Mouse (Mus musculus): ENCODE measurements around the gene Ms4a4b.
"Not testable (repeated sequence)": the region's sequence is repeated elsewhere in the genome, so short reads cannot be mapped to it uniquely, and the experiment has no call there.

Gene Ms4a4b

DNA sequence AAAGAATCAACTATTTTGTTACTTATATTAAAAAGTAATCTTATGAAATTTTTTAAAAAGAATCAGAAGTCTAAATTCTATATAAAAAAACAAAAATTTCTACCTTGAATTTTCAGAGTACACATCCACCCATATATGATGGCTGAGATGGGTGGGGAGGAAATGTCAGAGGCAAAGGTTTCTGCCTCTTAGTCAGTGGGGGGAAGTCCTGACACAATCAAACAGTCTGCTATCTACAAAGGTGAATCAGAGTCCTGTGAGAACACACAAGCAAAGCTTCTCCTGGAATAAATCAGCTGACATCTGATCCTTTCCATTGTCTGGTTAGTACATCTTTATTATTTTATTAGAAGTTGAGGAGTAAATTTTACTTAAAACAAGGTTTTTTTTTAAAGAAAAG, at the start of gene Ms4a4b:
Gene Ms4a4b (plus strand): TSS at position 216 of the 400 bp plus-strand sequence.
- in situ Hi-C loops (cut with MseI, MboI), result no loop called here

GRCm38 (mm10) chr19:11395769-11396168, 47.6 kb upstream of the Ms4a4b start:
- in situ Hi-C loops (cut with MseI, MboI), result no loop called here

DNA sequence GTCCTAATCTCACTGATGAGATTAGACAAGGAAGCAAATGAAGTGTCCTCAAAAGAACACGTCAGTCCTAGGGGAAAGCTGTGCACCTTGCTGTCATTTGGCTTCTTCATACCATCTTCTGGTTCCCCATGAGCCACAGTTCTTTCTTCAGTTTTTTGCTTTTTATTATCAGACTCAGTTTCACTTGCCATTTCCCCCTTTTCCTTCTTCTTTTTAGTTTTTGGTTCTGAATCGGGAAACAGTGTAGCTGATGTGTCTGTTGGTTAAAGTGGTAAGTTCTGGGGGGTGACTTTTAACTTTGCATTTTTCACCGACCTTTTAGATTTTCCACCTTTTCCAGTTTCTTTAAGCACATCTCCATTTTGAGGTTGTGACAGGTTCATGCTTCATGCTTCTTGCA, 38.8 kb upstream of the Ms4a4b start, which contains the start of gene Ms4a4c:
Gene Ms4a4c (plus strand): TSS at position 244 of the 400 bp plus-strand sequence.
- in situ Hi-C loops (cut with MseI, MboI), result no loop called here

- in situ Hi-C loops (cut with MseI, MboI), result no loop called here
Observed at GRCm38 (mm10) chr19:11407428-11407827, 35.9 kb upstream of the Ms4a4b start.

DNA sequence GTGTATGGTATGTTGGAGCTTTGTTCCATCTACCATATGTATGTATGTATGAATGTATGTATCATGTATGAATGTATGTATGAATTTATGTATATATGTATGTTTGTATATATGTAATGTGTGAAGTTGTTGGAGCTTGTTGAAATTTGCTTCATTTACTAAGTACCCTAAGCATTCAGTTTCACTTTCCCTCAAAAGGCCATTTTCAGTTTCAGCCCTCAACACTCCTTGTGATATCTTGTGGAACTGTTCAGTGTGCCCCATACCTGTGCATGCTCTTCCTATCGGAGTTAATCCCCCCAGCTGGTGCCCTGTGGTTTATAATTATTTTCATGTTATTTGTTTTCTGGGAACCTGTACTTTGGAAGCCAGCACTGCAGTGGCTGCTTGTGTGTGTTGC, 34.8 kb upstream of the Ms4a4b start:
- in situ Hi-C loops (cut with MseI, MboI), result no loop called here

DNA sequence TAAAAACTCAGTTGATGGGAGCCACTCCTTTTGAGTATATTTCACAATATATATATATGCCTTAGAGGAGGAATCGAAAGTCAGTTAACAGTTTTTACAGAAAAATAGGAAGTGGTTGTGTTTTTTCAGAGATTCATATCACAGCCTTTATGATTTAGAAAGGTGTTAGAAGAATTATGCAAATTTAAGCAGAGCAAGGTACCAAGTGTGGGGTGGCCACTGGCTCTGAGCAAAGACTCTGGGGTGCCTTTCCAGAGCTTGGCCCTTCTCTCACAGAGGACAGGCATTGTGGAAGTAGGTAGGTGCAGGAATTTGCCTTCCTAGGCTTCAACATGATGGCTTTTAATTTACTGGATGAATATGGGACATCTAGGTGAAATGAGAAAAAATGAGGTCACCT, 31.7 kb upstream of the Ms4a4b start:
- in situ Hi-C loops (cut with MseI, MboI), result no loop called here

DNA sequence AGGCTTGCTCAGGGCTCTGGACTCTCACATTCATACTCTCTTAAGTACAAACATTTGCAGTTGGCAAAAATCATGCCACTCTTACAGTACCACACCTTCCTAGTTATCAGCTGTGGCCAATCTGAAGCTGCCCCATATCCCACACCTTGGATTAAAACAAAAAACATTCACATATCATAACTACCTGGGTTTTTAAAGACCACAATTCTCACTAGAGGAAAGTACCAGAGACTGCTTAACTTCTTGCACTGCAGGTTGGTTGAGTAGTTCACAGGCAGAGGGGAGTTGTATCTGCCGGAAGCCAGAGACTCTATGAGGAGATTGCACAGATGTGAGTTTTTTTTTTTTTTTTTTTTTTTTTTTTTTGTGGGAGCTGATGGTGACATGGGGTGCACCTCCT, 29.3 kb upstream of the Ms4a4b start:
- in situ Hi-C loops (cut with MseI, MboI), result no loop called here

- in situ Hi-C loops (cut with MseI, MboI), result no loop called here
Observed at GRCm38 (mm10) chr19:11415581-11415980, 27.8 kb upstream of the Ms4a4b start.

GRCm38 (mm10) chr19:11418865-11419264, 24.5 kb upstream of the Ms4a4b start:
- in situ Hi-C loops (cut with MseI, MboI), result not testable (repeated sequence)

DNA sequence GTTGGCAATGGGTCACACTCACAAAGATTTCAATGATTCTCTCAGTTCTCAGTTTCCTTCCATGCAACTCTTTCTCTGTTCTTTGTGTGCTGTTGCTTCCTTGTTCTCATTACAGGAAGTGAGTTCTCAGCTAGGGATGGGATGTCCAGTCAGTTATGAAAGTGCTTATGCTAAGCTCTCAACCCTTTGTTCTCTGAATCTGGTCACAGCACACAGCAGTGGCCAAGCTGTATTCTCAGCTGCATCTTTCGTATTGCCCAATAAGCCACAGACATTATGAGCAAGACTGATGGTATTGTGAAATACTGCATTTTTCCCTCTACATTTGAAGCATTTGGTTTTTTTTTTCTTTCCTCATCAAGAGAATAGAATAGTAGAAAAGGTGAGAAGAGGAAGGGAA, 12.1 kb upstream of the Ms4a4b start:
- in situ Hi-C loops (cut with MseI, MboI), result not testable (repeated sequence)

GRCm38 (mm10) chr19:11435058-11435834, 8.1 kb upstream of the Ms4a4b start:
- in situ Hi-C loops (cut with MseI, MboI), result no loop called here

DNA sequence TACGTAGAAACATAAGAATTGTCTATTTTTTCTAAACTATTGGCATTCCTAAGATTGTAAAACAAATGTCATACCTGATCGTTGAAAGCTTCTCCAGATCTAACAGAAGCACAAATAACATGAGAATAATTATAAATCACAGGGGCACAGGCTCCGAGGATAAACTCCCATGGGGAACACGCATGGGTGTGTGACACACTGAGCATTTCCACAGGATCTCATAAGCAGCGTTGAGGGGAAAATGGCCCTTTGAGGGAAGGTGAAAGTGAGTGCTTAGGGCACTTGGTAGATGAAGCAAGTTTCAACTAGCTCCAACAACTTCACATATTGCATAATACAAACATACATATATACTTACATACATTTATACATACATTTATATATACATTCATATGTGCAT, 611 bp downstream of the Ms4a4b start:
- in situ Hi-C loops (cut with MseI, MboI), result no loop called here

GRCm38 (mm10) chr19:11447238-11447637, 3.9 kb downstream of the Ms4a4b start:
- in situ Hi-C loops (cut with MseI, MboI), result no loop called here

DNA sequence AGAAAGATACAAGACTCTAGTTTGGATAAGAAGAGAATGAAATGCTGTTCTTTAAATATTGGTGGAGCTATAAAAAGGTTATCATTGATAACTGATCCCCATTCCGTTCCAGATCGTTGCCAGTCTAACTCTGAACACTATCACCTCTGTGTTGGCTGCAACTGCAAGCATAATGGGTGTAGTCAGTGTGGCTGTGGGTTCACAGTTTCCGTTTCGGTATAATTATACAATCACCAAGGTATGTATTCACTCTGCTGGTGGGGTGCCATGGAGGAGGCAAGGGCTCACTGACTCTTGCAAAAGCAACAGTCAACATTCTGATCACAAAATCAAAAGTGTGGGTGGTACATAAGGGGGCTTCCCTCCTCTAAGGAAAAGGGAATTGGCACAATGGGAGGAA, 15.7 kb downstream of the Ms4a4b start:
- in situ Hi-C loops (cut with MseI, MboI), result not testable (repeated sequence)

DNA sequence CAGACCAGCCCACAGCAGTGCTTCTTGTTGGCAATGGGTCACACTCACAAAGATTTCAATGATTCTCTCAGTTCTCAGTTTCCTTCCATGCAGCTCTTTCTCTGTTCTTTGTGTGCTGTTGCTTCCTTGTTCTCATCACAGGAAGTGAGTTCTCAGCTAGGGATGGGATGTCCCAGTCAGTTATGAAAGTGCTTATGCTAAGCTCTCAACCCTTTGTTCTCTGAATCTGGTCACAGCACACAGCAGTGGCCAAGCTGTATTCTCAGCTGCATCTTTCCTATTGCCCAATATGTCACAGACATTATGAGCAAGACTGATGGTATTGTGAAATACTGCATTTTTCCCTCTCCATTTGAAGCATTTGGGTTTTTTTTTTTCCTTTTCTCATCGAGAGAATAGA, 21.4 kb downstream of the Ms4a4b start:
- in situ Hi-C loops (cut with MseI, MboI), result not testable (repeated sequence)

GRCm38 (mm10) chr19:11466471-11466870, 23.1 kb downstream of the Ms4a4b start:
- in situ Hi-C loops (cut with MseI, MboI), result no loop called here

GRCm38 (mm10) chr19:11468361-11468760, 25.0 kb downstream of the Ms4a4b start:
- in situ Hi-C loops (cut with MseI, MboI), result not testable (repeated sequence)

DNA sequence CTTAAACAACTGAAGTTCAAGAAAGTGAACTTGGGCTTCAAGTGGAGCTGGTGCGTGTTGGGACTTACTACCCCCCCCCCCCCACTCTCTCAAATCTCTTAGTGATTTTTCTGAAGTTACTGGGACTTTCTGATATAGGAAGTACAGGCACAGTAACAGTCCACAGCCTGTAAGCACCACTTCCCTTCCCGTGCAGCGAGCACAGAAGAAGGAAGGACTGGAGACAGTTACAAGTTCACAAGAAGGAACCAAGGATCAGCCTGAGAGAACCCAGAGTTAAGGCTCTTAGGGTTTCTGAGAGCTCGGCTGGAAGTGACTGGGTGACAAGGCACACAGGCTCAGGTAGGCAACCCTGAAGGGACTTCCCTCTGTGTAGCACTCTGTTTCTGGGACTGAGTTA, 25.9 kb downstream of the Ms4a4b start, which contains the start of gene Ms4a6c:
Gene Ms4a6c (plus strand): TSS at position 152 of the 400 bp plus-strand sequence.
- in situ Hi-C loops (cut with MseI, MboI), result not testable (repeated sequence)

GRCm38 (mm10) chr19:11479714-11480113, 36.4 kb downstream of the Ms4a4b start:
- in situ Hi-C loops (cut with MseI, MboI), result no loop called here

GRCm38 (mm10) chr19:11482684-11483083, 39.3 kb downstream of the Ms4a4b start:
- in situ Hi-C loops (cut with MseI, MboI), result no loop called here

GRCm38 (mm10) chr19:11483941-11484340, 40.6 kb downstream of the Ms4a4b start:
- in situ Hi-C loops (cut with MseI, MboI), result no loop called here

GRCm38 (mm10) chr19:11484388-11484787, 41.0 kb downstream of the Ms4a4b start:
- in situ Hi-C loops (cut with MseI, MboI), result no loop called here

DNA sequence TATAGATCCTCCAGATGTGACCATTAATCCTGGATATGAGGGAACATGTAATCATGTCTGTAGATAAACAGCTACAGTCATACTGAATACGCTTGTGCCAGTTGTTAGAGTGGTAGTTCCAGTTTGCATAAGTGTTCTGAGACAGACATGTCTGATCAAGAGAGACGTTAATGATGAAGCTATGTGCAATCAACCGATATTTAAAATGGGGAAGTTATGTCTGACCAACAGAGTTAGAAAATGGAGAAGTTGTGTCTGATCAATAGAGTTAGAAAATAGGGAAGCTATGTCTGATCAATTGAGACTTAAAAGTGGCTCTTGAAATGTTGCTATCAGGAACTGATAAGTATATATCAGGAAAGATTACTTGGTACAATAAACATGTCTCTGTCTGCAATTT, 41.9 kb downstream of the Ms4a4b start:
- in situ Hi-C loops (cut with MseI, MboI), result no loop called here

DNA sequence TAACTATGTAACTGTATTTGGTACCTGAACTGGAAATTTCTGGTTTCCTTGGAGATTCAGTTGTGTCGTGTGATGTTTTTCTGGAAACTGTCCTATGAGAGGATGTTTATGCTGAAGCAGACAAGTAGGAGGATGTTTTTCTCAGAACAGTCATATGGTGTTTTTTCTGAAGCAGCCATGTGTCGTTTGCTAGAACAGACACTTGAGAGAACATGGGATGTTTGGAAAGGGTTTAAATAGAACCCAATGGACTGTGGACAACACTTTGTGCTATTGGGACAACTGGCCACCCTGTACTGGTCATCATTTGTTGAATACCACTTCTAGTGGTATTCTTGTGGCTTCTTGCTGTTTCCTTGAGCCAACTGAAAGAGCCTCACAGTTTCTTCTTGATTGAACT, 42.4 kb downstream of the Ms4a4b start, which contains the start of gene Gm8369:
Gene Gm8369 (plus strand): TSS at position 193 of the 400 bp plus-strand sequence.
- in situ Hi-C loops (cut with MseI, MboI), result no loop called here

Measured in mouse trophoblast stem cell (cell line).